Mouse (Mus musculus) limb, embryonic 14.5 days (tissue): Measurements from ENCODE around the gene Sik2. TPM values are rescaled to one million over a fixed set of nuclear protein-coding genes. Genes with fewer than 3 reads are reported as not detected.

ENCODE experiments used
- ATAC-seq: fragments of 200-750 bp; cut with Nextera tagmentation; 2 replicates; pipeline ENCODE4 v1.8.0; 2017; ENCODE audit warnings: low read depth, moderate number of reproducible peaks, moderate TSS enrichment; ENCODE audit not compliant: low FRiP score
- DNase-seq: peaks from one replicate; pipeline ENCODE4 v3.0.0-alpha.2; 2015; ENCODE audit warnings: low spot score
- H3K27ac ChIP-seq: fragments of 300-500 bp; sonication (generic); replicated peaks from 2 replicates; pipeline ENCODE4 v1.5.1; 2014; ENCODE audit warnings: low read depth, mild to moderate bottlenecking, low read length, moderate library complexity, mixed read lengths
- H3K27me3 ChIP-seq: fragments of 300-500 bp; sonication (generic); 2 replicates; pipeline ENCODE4 v1.6.1; 2014; ENCODE audit warnings: low read length, mixed read lengths; ENCODE audit not compliant: control insufficient read depth, insufficient read depth
- H3K36me3 ChIP-seq: fragments of 300-500 bp; sonication (generic); 2 replicates; pipeline ENCODE4 v1.6.1; 2014; ENCODE audit warnings: mild to moderate bottlenecking, low read length, moderate library complexity, mixed read lengths; ENCODE audit not compliant: control insufficient read depth, insufficient read depth
- H3K4me1 ChIP-seq: fragments of 300-500 bp; sonication (generic); 2 replicates; pipeline ENCODE4 v1.6.1; 2014; ENCODE audit warnings: antibody characterized with exemption, low read length, mixed read lengths; ENCODE audit not compliant: control insufficient read depth, insufficient read depth
- H3K4me2 ChIP-seq: fragments of 300-500 bp; sonication (generic); replicated peaks from 2 replicates; pipeline ENCODE4 v1.6.1; 2014; ENCODE audit warnings: low read depth, mild to moderate bottlenecking, low read length, moderate library complexity; ENCODE audit not compliant: severe bottlenecking
- H3K4me3 ChIP-seq: fragments of 300-500 bp; sonication (generic); replicated peaks from 2 replicates; pipeline ENCODE4 v1.5.1; 2014; ENCODE audit warnings: low read length
- H3K9ac ChIP-seq: fragments of 300-500 bp; sonication (generic); 2 replicates; pipeline ENCODE4 v1.6.1; 2014; ENCODE audit warnings: mild to moderate bottlenecking, low read depth, low read length, moderate library complexity; ENCODE audit not compliant: severe bottlenecking
- H3K9me3 ChIP-seq: fragments of 300-500 bp; sonication (generic); 2 replicates; pipeline ENCODE4 v1.6.1; 2016; ENCODE audit warnings: low read length; ENCODE audit not compliant: control insufficient read depth
- POLR2A ChIP-seq: fragments of 200-500 bp; IDR thresholded peaks from 2 replicates; pipeline ENCODE4 v1.8.0; 2012; ENCODE audit warnings: inconsistent platforms, mild to moderate bottlenecking, moderate library complexity, borderline replicate concordance; ENCODE audit not compliant: insufficient read depth, insufficient read length; ENCODE audit errors: extremely low read depth
- WGBS: fragments of 180-500 bp; shearing (Covaris S2); extraction: QIAGEN DNeasy Blood & Tissue Kit; methylation state at CpG from one replicate; pipeline ENCODE4 v1.1.7; 2014; 5-methylcytosine and 5-hydroxymethylcytosine counted together
- polyA plus RNA-seq, 2 experiments: library from polyadenylated mRNA; depleted of rRNA in 1 of 2; stranded (reverse) in 1 of 2; unstranded in 1 of 2; fragments of >200 nt; fragmentation: Nextera tagmentation in 1 of 2; extraction: Ambion mirVana in 1 of 2; gene quantifications; 2 replicates each; pipeline versions ENCODE4 v1.2.1 to v1.2.3; 2012 to 2014

Sik2 gene
- polyA plus RNA-seq, 2 experiments, result 15.8 to 16.3 TPM

- no peak for TF ChIP-seq POLR2A
- no peaks in the 10 kb centered on the region for H3K36me3 ChIP-seq
- 76% methylated on average over 3 of the region's 3 CpGs for WGBS
- no peaks in the 10 kb centered on the region for H3K27me3 ChIP-seq
- ATAC-seq (no peak), DNase-seq (no peak)
- no peak overlapping the region for H3K4me3 ChIP-seq
- H3K9me3 ChIP-seq, result no peaks in the 10 kb centered on the region
- no peaks in the 10 kb centered on the region; the same call in 1 of the 2 replicates for H3K4me1 ChIP-seq
- H3K4me2 ChIP-seq, result no peak overlapping the region
- H3K27ac ChIP-seq, result no peak overlapping the region
- no peak overlapping the region for H3K9ac ChIP-seq
Measured at GRCm38 (mm10) chr9:51032785-51033529, 24.1 kb upstream of the Sik2 start.

- H3K4me1 ChIP-seq, result no peaks in the 10 kb centered on the region; the same call in 1 of the 2 replicates
- TF ChIP-seq POLR2A, result no peak
- DNase-seq, result no peak
- no peaks in the 10 kb centered on the region for H3K36me3 ChIP-seq
- no peaks in the 10 kb centered on the region for H3K27me3 ChIP-seq
- no peak for ATAC-seq
- H3K27ac ChIP-seq, result no peak overlapping the region
- no peak overlapping the region for H3K4me3 ChIP-seq
- H3K4me2 ChIP-seq, result no peak overlapping the region
- no peaks in the 10 kb centered on the region for H3K9me3 ChIP-seq
- H3K9ac ChIP-seq, result no peak overlapping the region
- WGBS, result 60% methylated on average over 8 of the region's 8 CpGs
Measured at GRCm38 (mm10) chr9:51032291-51032690, 23.4 kb upstream of the Sik2 start.

- no peak overlapping the region for H3K27ac ChIP-seq
- no peak for DNase-seq
- H3K4me2 ChIP-seq, result no peak overlapping the region
- H3K4me3 ChIP-seq, result no peak overlapping the region
- TF ChIP-seq POLR2A, result no peak
- no peaks in the 10 kb centered on the region for H3K27me3 ChIP-seq
- H3K36me3 ChIP-seq, result no peaks in the 10 kb centered on the region
- no peak for ATAC-seq
- H3K9me3 ChIP-seq, result no peaks in the 10 kb centered on the region
- WGBS, result 56% methylated on average over 6 of the region's 6 CpGs
- no peaks in the 10 kb centered on the region; the same call in 1 of the 2 replicates for H3K4me1 ChIP-seq
- H3K9ac ChIP-seq, result no peak overlapping the region
Measured at GRCm38 (mm10) chr9:51031603-51032002, 22.7 kb upstream of the Sik2 start.

- DNase-seq, result no peak
- no peaks in the 10 kb centered on the region for H3K36me3 ChIP-seq
- H3K4me1 ChIP-seq, result no peaks in the 10 kb centered on the region; the same call in 1 of the 2 replicates
- WGBS, result 37% methylated on average over 1 of the region's 1 CpGs
- no peak overlapping the region for H3K4me2 ChIP-seq
- no peaks in the 10 kb centered on the region for H3K9me3 ChIP-seq
- no peak for ATAC-seq
- no peak overlapping the region for H3K4me3 ChIP-seq
- no peak overlapping the region for H3K9ac ChIP-seq
- no peak overlapping the region for H3K27ac ChIP-seq
- TF ChIP-seq POLR2A, result no peak
- H3K27me3 ChIP-seq, result no peaks in the 10 kb centered on the region
Measured at GRCm38 (mm10) chr9:51030147-51030546, 21.3 kb upstream of the Sik2 start.

GRCm38 (mm10) chr9:51026952-51027351 lies 18.1 kb upstream of the Sik2 start:
- H3K9ac ChIP-seq, result no peak overlapping the region
- H3K36me3 ChIP-seq, result no peaks in the 10 kb centered on the region
- no peaks in the 10 kb centered on the region for H3K27me3 ChIP-seq
- WGBS, result 80% methylated on average over 1 of the region's 1 CpGs
- no peaks in the 10 kb centered on the region for H3K9me3 ChIP-seq
- ATAC-seq (no peak), DNase-seq (no peak)
- H3K4me3 ChIP-seq, result no peak overlapping the region
- TF ChIP-seq POLR2A, result no peak
- no peak overlapping the region for H3K4me2 ChIP-seq
- H3K4me1 ChIP-seq, result no peaks in the 10 kb centered on the region; the same call in 1 of the 2 replicates
- H3K27ac ChIP-seq, result no peak overlapping the region
